Mouse (Mus musculus): ENCODE data around the gene Mrpl58. TPM values are rescaled to one million over a fixed set of nuclear protein-coding genes. Genes with fewer than 3 reads are reported as not detected.
"Not testable (repeated sequence)": the region's sequence is repeated elsewhere in the genome, so short reads cannot be mapped to it uniquely, and the experiment has no call there.

The Mrpl58 gene
- total RNA-seq, 1 experiment from 2014 or later, result 67.2 TPM

- ATAC-seq (replicated peaks in 1 of 2; ENCODE audit: insufficient read depth in 1 of 2, low FRiP score in 2 of 2, low TSS enrichment in 1 of 2, low read depth in 1 of 2, poor library complexity in 2 of 2, severe bottlenecking in 2 of 2), result no peak
Measured at GRCm38 (mm10) chr11:115377254-115377653, 26.3 kb upstream of the Mrpl58 start.

- no peak for ATAC-seq (replicated peaks in 1 of 2; ENCODE audit: insufficient read depth in 1 of 2, low FRiP score in 2 of 2, low TSS enrichment in 1 of 2, low read depth in 1 of 2, poor library complexity in 2 of 2, severe bottlenecking in 2 of 2)
Measured at GRCm38 (mm10) chr11:115377854-115378253, 25.7 kb upstream of the Mrpl58 start.

GRCm38 (mm10) chr11:115381276-115381675, 22.3 kb upstream of the Mrpl58 start:
- no peak for ATAC-seq (replicated peaks in 1 of 2; ENCODE audit: insufficient read depth in 1 of 2, low FRiP score in 2 of 2, low TSS enrichment in 1 of 2, low read depth in 1 of 2, poor library complexity in 2 of 2, severe bottlenecking in 2 of 2)

GRCm38 (mm10) chr11:115381743-115382539, 21.6 kb upstream of the Mrpl58 start, which contains the start of gene Cdr2l:
Gene Cdr2l, plus strand, starts transcription at chr11:115381916.
- ATAC-seq (replicated peaks in 1 of 2; ENCODE audit: insufficient read depth in 1 of 2, low FRiP score in 2 of 2, low TSS enrichment in 1 of 2, low read depth in 1 of 2, poor library complexity in 2 of 2, severe bottlenecking in 2 of 2), result 0 out of 4 replicates have a peak, but pooled peaks of 1 of the 2 experiments have one; percentile 40

- no peak for ATAC-seq (replicated peaks in 1 of 2; ENCODE audit: insufficient read depth in 1 of 2, low FRiP score in 2 of 2, low TSS enrichment in 1 of 2, low read depth in 1 of 2, poor library complexity in 2 of 2, severe bottlenecking in 2 of 2)
Measured at GRCm38 (mm10) chr11:115382891-115383290, 20.7 kb upstream of the Mrpl58 start.

GRCm38 (mm10) chr11:115383701-115384474, 19.7 kb upstream of the Mrpl58 start:
- no peak for ATAC-seq (replicated peaks in 1 of 2; ENCODE audit: insufficient read depth in 1 of 2, low FRiP score in 2 of 2, low TSS enrichment in 1 of 2, low read depth in 1 of 2, poor library complexity in 2 of 2, severe bottlenecking in 2 of 2)

- ATAC-seq (replicated peaks in 1 of 2; ENCODE audit: insufficient read depth in 1 of 2, low FRiP score in 2 of 2, low TSS enrichment in 1 of 2, low read depth in 1 of 2, poor library complexity in 2 of 2, severe bottlenecking in 2 of 2), result no peak
Measured at GRCm38 (mm10) chr11:115384587-115384986, 19.0 kb upstream of the Mrpl58 start.

- ATAC-seq (replicated peaks in 1 of 2; ENCODE audit: insufficient read depth in 1 of 2, low FRiP score in 2 of 2, low TSS enrichment in 1 of 2, low read depth in 1 of 2, poor library complexity in 2 of 2, severe bottlenecking in 2 of 2), result not testable (repeated sequence)
Measured at GRCm38 (mm10) chr11:115386859-115387258, 16.7 kb upstream of the Mrpl58 start.

- no peak for ATAC-seq (replicated peaks in 1 of 2; ENCODE audit: insufficient read depth in 1 of 2, low FRiP score in 2 of 2, low TSS enrichment in 1 of 2, low read depth in 1 of 2, poor library complexity in 2 of 2, severe bottlenecking in 2 of 2)
Measured at GRCm38 (mm10) chr11:115391358-115391757, 12.2 kb upstream of the Mrpl58 start.

- ATAC-seq (replicated peaks in 1 of 2; ENCODE audit: insufficient read depth in 1 of 2, low FRiP score in 2 of 2, low TSS enrichment in 1 of 2, low read depth in 1 of 2, poor library complexity in 2 of 2, severe bottlenecking in 2 of 2), result no peak
Measured at GRCm38 (mm10) chr11:115393721-115394325, 9.7 kb upstream of the Mrpl58 start.

- no peak for ATAC-seq (replicated peaks in 1 of 2; ENCODE audit: insufficient read depth in 1 of 2, low FRiP score in 2 of 2, low TSS enrichment in 1 of 2, low read depth in 1 of 2, poor library complexity in 2 of 2, severe bottlenecking in 2 of 2)
Measured at GRCm38 (mm10) chr11:115398085-115398484, 5.5 kb upstream of the Mrpl58 start.

GRCm38 (mm10) chr11:115400126-115400525, 3.4 kb upstream of the Mrpl58 start:
- no peak for ATAC-seq (replicated peaks in 1 of 2; ENCODE audit: insufficient read depth in 1 of 2, low FRiP score in 2 of 2, low TSS enrichment in 1 of 2, low read depth in 1 of 2, poor library complexity in 2 of 2, severe bottlenecking in 2 of 2)

- no peak for ATAC-seq (replicated peaks in 1 of 2; ENCODE audit: insufficient read depth in 1 of 2, low FRiP score in 2 of 2, low TSS enrichment in 1 of 2, low read depth in 1 of 2, poor library complexity in 2 of 2, severe bottlenecking in 2 of 2)
Measured at GRCm38 (mm10) chr11:115400630-115401391, 2.7 kb upstream of the Mrpl58 start.

- ATAC-seq (replicated peaks in 1 of 2; ENCODE audit: insufficient read depth in 1 of 2, low FRiP score in 2 of 2, low TSS enrichment in 1 of 2, low read depth in 1 of 2, poor library complexity in 2 of 2, severe bottlenecking in 2 of 2), result no peak
Measured at GRCm38 (mm10) chr11:115405723-115406122, 2.2 kb downstream of the Mrpl58 start.

- no peak for ATAC-seq (replicated peaks in 1 of 2; ENCODE audit: insufficient read depth in 1 of 2, low FRiP score in 2 of 2, low TSS enrichment in 1 of 2, low read depth in 1 of 2, poor library complexity in 2 of 2, severe bottlenecking in 2 of 2)
Measured at GRCm38 (mm10) chr11:115406858-115407401, 3.4 kb downstream of the Mrpl58 start.

- no peak for ATAC-seq (replicated peaks in 1 of 2; ENCODE audit: insufficient read depth in 1 of 2, low FRiP score in 2 of 2, low TSS enrichment in 1 of 2, low read depth in 1 of 2, poor library complexity in 2 of 2, severe bottlenecking in 2 of 2)
Measured at GRCm38 (mm10) chr11:115408266-115408920, 4.8 kb downstream of the Mrpl58 start.

GRCm38 (mm10) chr11:115409556-115409955, 6.0 kb downstream of the Mrpl58 start:
- ATAC-seq (replicated peaks in 1 of 2; ENCODE audit: insufficient read depth in 1 of 2, low FRiP score in 2 of 2, low TSS enrichment in 1 of 2, low read depth in 1 of 2, poor library complexity in 2 of 2, severe bottlenecking in 2 of 2), result no peak
